Comparison of ENCODE assay signal across 24 mouse cellular contexts in genomic region chr4:139085337-139085736, GRCm38 (mm10). TPM values are rescaled to one million over a fixed set of nuclear protein-coding genes. Genes with fewer than 3 reads are reported as not detected.
"Had no signal": no experiment of that assay in that cellular context is flagged by ENCODE, and none has a peak within 500 bp of the region (broad histone marks: within the 10 kb centered on the region; RNA-seq: fewer than 3 reads in every experiment).

No protein-coding gene starts in this region.

- H3K4me3 ChIP-seq: embryonic facial prominence, embryonic 10.5 days; embryonic facial prominence, embryonic 12.5 days; embryonic facial prominence, embryonic 13.5 days; embryonic facial prominence, embryonic 15.5 days; erythroblast, embryonic 14.5 days; forebrain, embryonic 10.5 days; forebrain, embryonic 12.5 days; forebrain, embryonic 13.5 days; forebrain, embryonic 15.5 days; gastrocnemius, adult 2 months; heart, adult 2 months had no signal

- H3K9me3 ChIP-seq: embryonic facial prominence, embryonic 10.5 days; embryonic facial prominence, embryonic 12.5 days; embryonic facial prominence, embryonic 13.5 days; embryonic facial prominence, embryonic 15.5 days; forebrain, embryonic 10.5 days; forebrain, embryonic 12.5 days; forebrain, embryonic 13.5 days; forebrain, embryonic 15.5 days had no signal

- H3K4me2 ChIP-seq: embryonic facial prominence, embryonic 12.5 days; embryonic facial prominence, embryonic 13.5 days; embryonic facial prominence, embryonic 15.5 days; forebrain, embryonic 12.5 days; forebrain, embryonic 13.5 days; forebrain, embryonic 15.5 days had no signal

- H3K9ac ChIP-seq: embryonic facial prominence, embryonic 12.5 days; embryonic facial prominence, embryonic 13.5 days; embryonic facial prominence, embryonic 15.5 days; forebrain, embryonic 12.5 days; forebrain, embryonic 13.5 days; forebrain, embryonic 15.5 days; forebrain, postnatal 0 days had no signal

- H3K36me3 ChIP-seq: forebrain, embryonic 10.5 days; forebrain, embryonic 12.5 days; forebrain, embryonic 15.5 days had no signal

- H3K27ac ChIP-seq: embryonic facial prominence, embryonic 10.5 days; embryonic facial prominence, embryonic 12.5 days; embryonic facial prominence, embryonic 15.5 days; forebrain, embryonic 10.5 days; forebrain, embryonic 12.5 days; forebrain, embryonic 13.5 days; forebrain, embryonic 15.5 days; gastrocnemius, adult 2 months; heart, adult 2 months had no signal

- H3K27me3 ChIP-seq: embryonic facial prominence, embryonic 13.5 days; embryonic facial prominence, embryonic 15.5 days had no signal

RNA-seq across cellular contexts. Expression of gene Nbl1, which starts 7.5 kb away (rescaled TPM):
- total RNA-seq: common myeloid progenitor, adult 5-6 weeks; granulocyte monocyte progenitor cell, adult 5-6 weeks had no signal

RNA-seq across cellular contexts. Expression of gene Htr6, which starts 10.0 kb away (rescaled TPM):
- total RNA-seq: common myeloid progenitor, adult 5-6 weeks; gastrocnemius, adult 18-20 months; gastrocnemius, adult 2 months; gastrocnemius, adult 8-10 months; gastrocnemius, postnatal 10 days; gastrocnemius, postnatal 14 days; gastrocnemius, postnatal 25 days; gastrocnemius, postnatal 36 days; gastrocnemius, postnatal 4 days; granulocyte monocyte progenitor cell, adult 5-6 weeks; heart, adult 18-20 months; heart, adult 2 months; heart, adult 8-10 months had no signal
- polyA plus RNA-seq: embryonic facial prominence, embryonic 14.5 days; erythroblast, embryonic 14.5 days; heart, adult 2 months had no signal
